Comparison of ENCODE assay signal across 11 mouse cellular contexts in the genomic region with DNA sequence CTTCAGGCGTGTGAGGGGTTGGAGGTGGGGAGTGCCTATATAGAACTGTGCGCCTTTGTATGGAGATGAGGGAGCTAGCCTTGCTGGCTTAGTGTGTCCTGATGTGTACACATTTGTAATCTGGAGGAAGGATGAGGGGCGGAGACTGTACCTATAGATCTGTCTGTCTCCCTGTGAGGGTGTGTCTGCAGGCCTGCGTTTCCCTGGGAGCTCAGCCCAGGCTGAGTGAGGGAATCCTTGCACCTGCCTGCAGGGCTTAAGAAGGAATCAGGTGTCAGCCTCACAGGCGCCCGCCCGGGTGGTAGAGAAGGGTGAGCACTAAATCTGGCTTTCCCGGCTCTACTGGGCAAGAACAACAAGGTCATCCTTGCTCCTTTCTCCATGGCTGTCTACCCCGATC. TPM values are rescaled to one million over a fixed set of nuclear protein-coding genes. Genes with fewer than 3 reads are reported as not detected.
A peak's percentile ranks its signal among the peaks of the same experiment; 100 is the strongest.
DNase-seq lines count a peak whose midpoint lies in the region; ATAC-seq and TF ChIP-seq lines count a peak whose summit lies in the region.
"Had no signal": no experiment of that assay in that cellular context is flagged by ENCODE, and none has a peak within 500 bp of the region (broad histone marks: within the 10 kb centered on the region; RNA-seq: fewer than 3 reads in every experiment).

No protein-coding gene starts in this region.

- H3K9ac ChIP-seq in heart, embryonic 11.5 days (ENCODE audit: low read depth, low read length), result no peak overlapping the region
- H3K9ac ChIP-seq in lung, postnatal 0 days (replicated peaks; ENCODE audit: low read depth), result no peak overlapping the region
- peak overlapping the region; percentile 22; the same call in 1 of the 2 replicates for H3K9ac ChIP-seq in intestine, embryonic 16.5 days (ENCODE audit: low read depth, low read length)
- H3K9ac ChIP-seq in hindbrain, embryonic 14.5 days, result no peak overlapping the region

- H3K9me3 ChIP-seq in heart, embryonic 11.5 days (replicated peaks; ENCODE audit: control insufficient read depth, low read length), result no peaks in the 10 kb centered on the region
- no peaks in the 10 kb centered on the region for H3K9me3 ChIP-seq in lung, postnatal 0 days (ENCODE audit: low read length)
- no peaks in the 10 kb centered on the region for H3K9me3 ChIP-seq in intestine, embryonic 16.5 days (ENCODE audit: control insufficient read depth, low read length)
- H3K9me3 ChIP-seq in hindbrain, embryonic 14.5 days (ENCODE audit: control insufficient read depth, low read length), result no peaks in the 10 kb centered on the region

- TF ChIP-seq CTCF in lung, postnatal 0 days (IDR thresholded peaks at IDR 0.05), result no peak

- H3K4me2 ChIP-seq in heart, embryonic 11.5 days, result no peak overlapping the region
- H3K4me2 ChIP-seq in lung, postnatal 0 days (replicated peaks; ENCODE audit: low read depth, low read length), result 0 out of 2 replicates have a peak overlapping the region, but pooled peaks have one; percentile 22
- H3K4me2 ChIP-seq in intestine, embryonic 16.5 days (ENCODE audit: low read depth, low read length), result peak overlapping the region; percentile 11; the same call in 1 of the 2 replicates
- H3K4me2 ChIP-seq in hindbrain, embryonic 14.5 days (replicated peaks), result no peak overlapping the region

- DNase-seq in heart, postnatal 25 days (ENCODE audit: low spot score), result no peak
- DNase-seq in lung, postnatal 0 days (ENCODE audit: low spot score), result no peak
- no peak for DNase-seq in lung, adult 18-20 months
- DNase-seq in c-Kit-positive CD71-positive TER-119-positive erythroid progenitor cells, embryonic 14.5 days (ENCODE audit: low spot score), result no peak
- no peak for DNase-seq in ovary, postnatal 36 days (ENCODE audit: low spot score)
- no peak for DNase-seq in hindbrain, embryonic 14.5 days (ENCODE audit: low spot score)
- DNase-seq: cerebellum, adult 18-20 months had no signal

- intact Hi-C loops in heart, postnatal 25 days (cut with DNase I), result loop anchor here (2.0 to 5.0 kb wide), 2 partner anchors 13 to 63 kb away; partner anchors contain the start of gene Itih1

- H3K36me3 ChIP-seq in heart, embryonic 11.5 days (ENCODE audit: control insufficient read depth, insufficient read depth, low read length), result no peaks in the 10 kb centered on the region
- no peaks in the 10 kb centered on the region for H3K36me3 ChIP-seq in lung, postnatal 0 days (ENCODE audit: insufficient read depth, low read length)
- H3K36me3 ChIP-seq in intestine, embryonic 16.5 days (ENCODE audit: control insufficient read depth, insufficient read depth, low read length), result no peaks in the 10 kb centered on the region
- H3K36me3 ChIP-seq in hindbrain, embryonic 14.5 days (replicated peaks; ENCODE audit: control insufficient read depth, insufficient read depth), result peaks cover 18% of the 10 kb centered on the region

- no peak for ATAC-seq in heart, embryonic 11.5 days (replicated peaks; ENCODE audit: insufficient number of reproducible peaks, low FRiP score, low TSS enrichment)
- peak; percentile 0; the same call in 1 of the 2 replicates for ATAC-seq in lung, postnatal 0 days
- peak; percentile 43 for ATAC-seq in intestine, embryonic 16.5 days
- no peak for ATAC-seq in hindbrain, embryonic 14.5 days (ENCODE audit: low FRiP score)

- peaks cover 14% of the 10 kb centered on the region for H3K4me1 ChIP-seq in heart, embryonic 11.5 days (ENCODE audit: control insufficient read depth, insufficient read depth, low read length)
- H3K4me1 ChIP-seq in lung, postnatal 0 days (ENCODE audit: insufficient read depth, low read depth, low read length), result peaks cover 13% of the 10 kb centered on the region; the same call in 1 of the 2 replicates
- H3K4me1 ChIP-seq in intestine, embryonic 16.5 days (ENCODE audit: control insufficient read depth, insufficient read depth, low read length), result peaks cover 19% of the 10 kb centered on the region
- H3K4me1 ChIP-seq in hindbrain, embryonic 14.5 days (replicated peaks; ENCODE audit: control insufficient read depth, insufficient read depth, low read length), result no peaks in the 10 kb centered on the region

- no peak for TF ChIP-seq EP300 in lung, postnatal 0 days (IDR thresholded peaks at IDR 0.05)

- no peaks in the 10 kb centered on the region for H3K27me3 ChIP-seq in heart, embryonic 11.5 days (ENCODE audit: control insufficient read depth, insufficient read depth, low read length)
- no peaks in the 10 kb centered on the region for H3K27me3 ChIP-seq in lung, postnatal 0 days (replicated peaks; ENCODE audit: insufficient read depth, low read length)
- no peaks in the 10 kb centered on the region for H3K27me3 ChIP-seq in intestine, embryonic 16.5 days (replicated peaks; ENCODE audit: control insufficient read depth, insufficient read depth, low read length)
- no peaks in the 10 kb centered on the region for H3K27me3 ChIP-seq in hindbrain, embryonic 14.5 days (ENCODE audit: control insufficient read depth, insufficient read depth, low read length)

- H3K27ac ChIP-seq in heart, embryonic 11.5 days (ENCODE audit: low read depth, low read length), result peak overlapping the region; percentile 78
- H3K27ac ChIP-seq in lung, postnatal 0 days (ENCODE audit: low read length), result peak overlapping the region; percentile 51
- peak overlapping the region; percentile 75; the same call in 1 of the 2 replicates for H3K27ac ChIP-seq in intestine, embryonic 16.5 days (ENCODE audit: low read length)
- no peak overlapping the region for H3K27ac ChIP-seq in hindbrain, embryonic 14.5 days

- no peak overlapping the region for H3K4me3 ChIP-seq in heart, embryonic 11.5 days (ENCODE audit: low read depth, low read length)
- no peak overlapping the region for H3K4me3 ChIP-seq in lung, postnatal 0 days (ENCODE audit: low read depth, low read length)
- H3K4me3 ChIP-seq in intestine, embryonic 16.5 days (ENCODE audit: low read length), result no peak overlapping the region
- no peak overlapping the region for H3K4me3 ChIP-seq in hindbrain, embryonic 14.5 days (replicated peaks; ENCODE audit: low read length)
- H3K4me3 ChIP-seq: erythroblast, embryonic 14.5 days had no signal

- 58% methylated on average over 9 of the region's 9 CpGs for WGBS in heart, embryonic 11.5 days (ENCODE audit: insufficient replicate concordance)
- 51% methylated on average over 9 of the region's 9 CpGs for WGBS in lung, postnatal 0 days
- 60% methylated on average over 9 of the region's 9 CpGs for WGBS in intestine, embryonic 16.5 days
- 73% methylated on average over 9 of the region's 9 CpGs for WGBS in hindbrain, embryonic 14.5 days

RNA-seq across cellular contexts. Expression of gene Mustn1, which starts 0.8 kb away (rescaled TPM):
- polyA plus RNA-seq in heart, embryonic 11.5 days (2014; fragmentation: Nextera tagmentation; extraction: Ambion mirVana), result 1.8 and 2.0 TPM in 2 replicates
- 10 to 100 TPM; 11.1 to 16.9 TPM for total RNA-seq in heart, postnatal 25 days (2021)
- polyA plus RNA-seq in lung, postnatal 0 days (2015; fragmentation: Nextera tagmentation; extraction: Ambion mirVana), result 30.5 and 36.6 TPM in 2 replicates
- 8.8 and 10.6 TPM in 2 replicates for polyA plus RNA-seq in intestine, embryonic 16.5 days (2015; fragmentation: Nextera tagmentation; extraction: Ambion mirVana)
- 0.67 and 1.5 TPM in 2 replicates for polyA plus RNA-seq in hindbrain, embryonic 14.5 days (2014; fragmentation: Nextera tagmentation; extraction: Ambion mirVana)

RNA-seq across cellular contexts. Expression of gene Itih4, which starts 6.5 kb away (rescaled TPM):
- polyA plus RNA-seq in heart, embryonic 11.5 days (2014; fragmentation: Nextera tagmentation; extraction: Ambion mirVana), result not detected in 2 replicates
- total RNA-seq in heart, postnatal 25 days (2021), result 1 to 10 TPM; 4.8 to 6.9 TPM
- polyA plus RNA-seq in lung, postnatal 0 days (2015; fragmentation: Nextera tagmentation; extraction: Ambion mirVana), result 6.7 and 7.9 TPM in 2 replicates
- 1.0 and 3.1 TPM in 2 replicates for polyA plus RNA-seq in intestine, embryonic 16.5 days (2015; fragmentation: Nextera tagmentation; extraction: Ambion mirVana)
- polyA plus RNA-seq in hindbrain, embryonic 14.5 days (2014; fragmentation: Nextera tagmentation; extraction: Ambion mirVana), result not detected in 2 replicates
- polyA plus RNA-seq: neural tube, embryonic 11.5 days had no signal

RNA-seq across cellular contexts. Expression of gene Itih3, which starts 43.8 kb away (rescaled TPM):
- polyA plus RNA-seq in heart, embryonic 11.5 days (2014; fragmentation: Nextera tagmentation; extraction: Ambion mirVana), result 1.4 and 1.7 TPM in 2 replicates
- under 1 TPM; 0.39 to 0.64 TPM for total RNA-seq in heart, postnatal 25 days (2021)
- polyA plus RNA-seq in lung, postnatal 0 days (2015; fragmentation: Nextera tagmentation; extraction: Ambion mirVana), result 2.2 and 2.5 TPM in 2 replicates
- 3.6 and 8.1 TPM in 2 replicates for polyA plus RNA-seq in intestine, embryonic 16.5 days (2015; fragmentation: Nextera tagmentation; extraction: Ambion mirVana)
- 2.5 and 3.1 TPM in 2 replicates for polyA plus RNA-seq in hindbrain, embryonic 14.5 days (2014; fragmentation: Nextera tagmentation; extraction: Ambion mirVana)
- polyA plus RNA-seq: neural tube, embryonic 11.5 days had no signal

RNA-seq across cellular contexts. Expression of gene Tmem110, which starts 54.4 kb away (rescaled TPM):
- polyA plus RNA-seq in heart, embryonic 11.5 days (2014; fragmentation: Nextera tagmentation; extraction: Ambion mirVana), result 16.0 and 18.2 TPM in 2 replicates
- 1 to 10 TPM; 8.1 to 8.7 TPM for total RNA-seq in heart, postnatal 25 days (2021)
- polyA plus RNA-seq in lung, postnatal 0 days (2015; fragmentation: Nextera tagmentation; extraction: Ambion mirVana), result 41.7 and 44.7 TPM in 2 replicates
- 18.6 and 20.6 TPM in 2 replicates for polyA plus RNA-seq in intestine, embryonic 16.5 days (2015; fragmentation: Nextera tagmentation; extraction: Ambion mirVana)
- 21.6 and 24.0 TPM in 2 replicates for polyA plus RNA-seq in hindbrain, embryonic 14.5 days (2014; fragmentation: Nextera tagmentation; extraction: Ambion mirVana)

Comparison
In these comparisons a context has a peak if more than half of its experiments do, and no peak if none do; other contexts are left out.
1. ATAC-seq: peak in lung, postnatal 0 days (single experiment) and intestine, embryonic 16.5 days (single experiment); none in heart, embryonic 11.5 days (single experiment) and hindbrain, embryonic 14.5 days (single experiment).
2. H3K4me2 ChIP-seq: peak in lung, postnatal 0 days (single experiment) and intestine, embryonic 16.5 days (single experiment); none in heart, embryonic 11.5 days (single experiment) and hindbrain, embryonic 14.5 days (single experiment).